Mouse (Mus musculus) midbrain, postnatal 0 days (tissue): ENCODE data around the gene B130006D01Rik. TPM values are rescaled to one million over a fixed set of nuclear protein-coding genes. Genes with fewer than 3 reads are reported as not detected.

ENCODE experiments used
- ATAC-seq: fragments of 200-750 bp; cut with Nextera tagmentation; 2 replicates; pipeline ENCODE4 v1.8.0; 2017; ENCODE audit warnings: moderate number of reproducible peaks, mild to moderate bottlenecking, moderate TSS enrichment, moderate library complexity; ENCODE audit not compliant: low FRiP score
- DNase-seq: peaks from one replicate; pipeline ENCODE4 v3.0.0-alpha.2; 2015; ENCODE audit warnings: low spot score
- H3K27ac ChIP-seq: fragments of 300-500 bp; sonication (generic); 2 replicates; pipeline ENCODE4 v1.5.1; 2014; ENCODE audit warnings: low read depth, mild to moderate bottlenecking, low read length, mixed read lengths
- H3K27me3 ChIP-seq: fragments of 300-500 bp; sonication (generic); 2 replicates; pipeline ENCODE4 v1.6.1; 2014; ENCODE audit warnings: low read length, control low read depth, mixed read lengths; ENCODE audit not compliant: insufficient read depth
- H3K36me3 ChIP-seq: fragments of 300-500 bp; sonication (generic); 2 replicates; pipeline ENCODE4 v1.6.1; 2014; ENCODE audit warnings: low read length, control low read depth, mixed read lengths; ENCODE audit not compliant: insufficient read depth
- H3K4me1 ChIP-seq: fragments of 300-500 bp; sonication (generic); 2 replicates; pipeline ENCODE4 v1.6.1; 2014; ENCODE audit warnings: mild to moderate bottlenecking, control low read depth, antibody characterized with exemption, low read length, mixed read lengths; ENCODE audit not compliant: insufficient read depth
- H3K4me2 ChIP-seq: fragments of 300-500 bp; sonication (generic); 2 replicates; pipeline ENCODE4 v1.6.1; 2014; ENCODE audit warnings: low read depth, mild to moderate bottlenecking, low read length, mixed read lengths; ENCODE audit not compliant: poor library complexity, severe bottlenecking
- H3K4me3 ChIP-seq: fragments of 300-500 bp; sonication (generic); 2 replicates; pipeline ENCODE4 v1.5.1; 2014; ENCODE audit warnings: low read depth, mild to moderate bottlenecking, low read length, moderate library complexity
- H3K9ac ChIP-seq: fragments of 300-500 bp; sonication (generic); replicated peaks from 2 replicates; pipeline ENCODE4 v1.6.1; 2014; ENCODE audit warnings: mild to moderate bottlenecking, low read length, moderate library complexity, mixed read lengths; ENCODE audit not compliant: poor library complexity, severe bottlenecking
- H3K9me3 ChIP-seq: fragments of 300-500 bp; sonication (generic); 2 replicates; pipeline ENCODE4 v1.6.1; 2016; ENCODE audit warnings: low read length, control low read depth
- CTCF ChIP-seq: IDR thresholded peaks from 2 replicates; pipeline ENCODE4 v1.5.1; 2016; ENCODE audit warnings: antibody characterized with exemption, mild to moderate bottlenecking
- WGBS: fragments of 180-500 bp; shearing (Covaris S2); extraction: QIAGEN DNeasy Blood & Tissue Kit; methylation state at CpG from one replicate; pipeline ENCODE4 v1.1.7; 2014; 5-methylcytosine and 5-hydroxymethylcytosine counted together
- polyA plus RNA-seq: library from polyadenylated mRNA; unstranded; fragments of >200 nt; fragmentation: Nextera tagmentation; extraction: Ambion mirVana; gene quantifications from 2 replicates; pipeline ENCODE4 v1.2.1, GENCODE M21; 2015
- total RNA-seq: library from RNA; depleted of rRNA; stranded (reverse); fragments of >200 nt; gene quantifications from 2 replicates; pipeline ENCODE4 v1.2.3, GENCODE M21; 2014; rRNA removed

The B130006D01Rik gene
- total and polyA plus RNA-seq, 2 experiments from 2014 or later = 0.51 to 0.66 TPM

GRCm38 (mm10) chr11:95770720-95771364 is 47.5 kb downstream of the B130006D01Rik start:
- no peak for ATAC-seq
- H3K9ac ChIP-seq = no peak overlapping the region
- no peak overlapping the region for H3K27ac ChIP-seq
- DNase-seq = no peak
- no peak overlapping the region for H3K4me2 ChIP-seq
- H3K36me3 ChIP-seq = peaks cover 6% of the 10 kb centered on the region; the same call in 1 of the 2 replicates
- peak; percentile 58 for TF ChIP-seq CTCF
- no peaks in the 10 kb centered on the region for H3K4me1 ChIP-seq
- no peak overlapping the region for H3K4me3 ChIP-seq
- H3K9me3 ChIP-seq = no peaks in the 10 kb centered on the region
- no peaks in the 10 kb centered on the region for H3K27me3 ChIP-seq
- WGBS = 64% methylated on average over 9 of the region's 9 CpGs

- 86% methylated on average over 8 of the region's 8 CpGs for WGBS
- no peak for TF ChIP-seq CTCF
- Histone ChIP-seq H3K27ac (no peak overlapping the region), H3K4me2 (no peak overlapping the region), H3K4me3 (no peak overlapping the region), H3K9ac (no peak overlapping the region), H3K27me3 (no peaks in the 10 kb centered on the region), H3K9me3 (no peaks in the 10 kb centered on the region), H3K36me3 (peaks cover 6% of the 10 kb centered on the region; the same call in 1 of the 2 replicates), H3K4me1 (no peaks in the 10 kb centered on the region)
- DNase-seq (no peak), ATAC-seq (no peak)
Observed at GRCm38 (mm10) chr11:95771665-95772064, 48.3 kb downstream of the B130006D01Rik start.

- no peak overlapping the region for H3K9ac ChIP-seq
- TF ChIP-seq CTCF = no peak
- no peak overlapping the region for H3K4me2 ChIP-seq
- H3K27ac ChIP-seq = no peak overlapping the region
- DNase-seq (no peak), ATAC-seq (no peak)
- H3K4me3 ChIP-seq = no peak overlapping the region
- H3K36me3 ChIP-seq = peaks cover 6% of the 10 kb centered on the region
- H3K4me1 ChIP-seq = no peaks in the 10 kb centered on the region
- no peaks in the 10 kb centered on the region for H3K9me3 ChIP-seq
- H3K27me3 ChIP-seq = no peaks in the 10 kb centered on the region
- WGBS = 88% methylated on average over 3 of the region's 3 CpGs
Observed at GRCm38 (mm10) chr11:95773264-95773663, 49.9 kb downstream of the B130006D01Rik start.

Other genes starting within 250 kb of the B130006D01Rik start
- 22.3 and 22.8 TPM in 2 replicates for gene Nxph3, start 209.0 kb upstream of the B130006D01Rik start, total RNA-seq
- 5.1 and 5.6 TPM in 2 replicates for gene Nxph3, start 209.0 kb upstream of the B130006D01Rik start, polyA plus RNA-seq
- gene Ngfr, start 135.9 kb upstream of the B130006D01Rik start, total RNA-seq = 11.1 and 16.9 TPM in 2 replicates
- 5.1 and 5.2 TPM in 2 replicates for gene Ngfr, start 135.9 kb upstream of the B130006D01Rik start, polyA plus RNA-seq
- gene Phb, start 56.6 kb upstream of the B130006D01Rik start, total RNA-seq = 132 and 137 TPM in 2 replicates
- 207 and 222 TPM in 2 replicates for gene Phb, start 56.6 kb upstream of the B130006D01Rik start, polyA plus RNA-seq
- 25.3 and 25.7 TPM in 2 replicates for gene Zfp652, start 10.9 kb upstream of the B130006D01Rik start, total RNA-seq
- gene Zfp652, start 10.9 kb upstream of the B130006D01Rik start, polyA plus RNA-seq = 12.6 and 13.2 TPM in 2 replicates
- gene Phospho1, start 100.9 kb downstream of the B130006D01Rik start, total RNA-seq = 0.85 and 2.1 TPM in 2 replicates
- not detected in 2 replicates for gene Phospho1, start 100.9 kb downstream of the B130006D01Rik start, polyA plus RNA-seq
- 2.9 and 3.3 TPM in 2 replicates for gene Gngt2, start 113.6 kb downstream of the B130006D01Rik start, total RNA-seq
- 2.4 TPM in 2 replicates for gene Gngt2, start 113.6 kb downstream of the B130006D01Rik start, polyA plus RNA-seq
- 1.0 and 1.1 TPM in 2 replicates for gene Abi3, start 118.9 kb downstream of the B130006D01Rik start, total RNA-seq
- 1.5 TPM in 2 replicates for gene Abi3, start 118.9 kb downstream of the B130006D01Rik start, polyA plus RNA-seq
- gene B4galnt2, start 191.3 kb downstream of the B130006D01Rik start, total RNA-seq = not detected in 2 replicates
- not detected in 2 replicates for gene B4galnt2, start 191.3 kb downstream of the B130006D01Rik start, polyA plus RNA-seq